Mouse (Mus musculus) midbrain, embryonic 11.5 days (tissue): ENCODE measurements around the gene Mafg. TPM values are rescaled to one million over a fixed set of nuclear protein-coding genes. Genes with fewer than 3 reads are reported as not detected.

ENCODE experiments used
- ATAC-seq: fragments of 200-750 bp; cut with Nextera tagmentation; 2 replicates; pipeline ENCODE4 v1.8.0; 2017; ENCODE audit warnings: moderate TSS enrichment, moderate library complexity; ENCODE audit not compliant: low FRiP score
- DNase-seq: peaks from one replicate; pipeline ENCODE4 v3.0.0; 2015; ENCODE audit warnings: low spot score; ENCODE audit errors: missing footprints
- H3K27ac ChIP-seq: fragments of 300-500 bp; sonication (generic); 2 replicates; pipeline ENCODE4 v1.5.1; 2014; ENCODE audit warnings: low read depth, low read length
- H3K27me3 ChIP-seq: fragments of 300-500 bp; sonication (generic); 2 replicates; pipeline ENCODE4 v1.6.1; 2014; ENCODE audit warnings: mild to moderate bottlenecking, low read length, moderate library complexity, mixed read lengths; ENCODE audit not compliant: control insufficient read depth, insufficient read depth
- H3K36me3 ChIP-seq: fragments of 300-500 bp; sonication (generic); 2 replicates; pipeline ENCODE4 v1.6.1; 2014; ENCODE audit warnings: mild to moderate bottlenecking, low read length, moderate library complexity, mixed read lengths; ENCODE audit not compliant: control insufficient read depth, insufficient read depth
- H3K4me1 ChIP-seq: fragments of 300-500 bp; sonication (generic); 2 replicates; pipeline ENCODE4 v1.6.1; 2014; ENCODE audit warnings: low read length; ENCODE audit not compliant: control insufficient read depth, insufficient read depth
- H3K4me2 ChIP-seq: fragments of 300-500 bp; sonication (generic); 2 replicates; pipeline ENCODE4 v1.6.1; 2014; ENCODE audit warnings: mild to moderate bottlenecking, moderate library complexity
- H3K4me3 ChIP-seq: fragments of 300-500 bp; sonication (generic); 2 replicates; pipeline ENCODE4 v1.5.1; 2014; ENCODE audit warnings: low read depth, low read length
- H3K9ac ChIP-seq: fragments of 300-500 bp; sonication (generic); 2 replicates; pipeline ENCODE4 v1.6.1; 2014; ENCODE audit warnings: low read length
- H3K9me3 ChIP-seq: fragments of 300-500 bp; sonication (generic); 2 replicates; pipeline ENCODE4 v1.6.1; 2016; ENCODE audit warnings: low read length; ENCODE audit not compliant: control insufficient read depth
- WGBS: fragments of 180-500 bp; shearing (Covaris S2); extraction: QIAGEN DNeasy Blood & Tissue Kit; methylation state at CpG from one replicate; pipeline ENCODE4 v1.1.7; 2014; 5-methylcytosine and 5-hydroxymethylcytosine counted together
- polyA plus RNA-seq: library from polyadenylated mRNA; unstranded; fragments of >200 nt; fragmentation: Nextera tagmentation; extraction: Ambion mirVana; gene quantifications from 2 replicates; pipeline ENCODE4 v1.2.1, GENCODE M21; 2014

The Mafg gene
- polyA plus RNA-seq, 1 experiment from 2014 or later = 19.7 TPM

DNA sequence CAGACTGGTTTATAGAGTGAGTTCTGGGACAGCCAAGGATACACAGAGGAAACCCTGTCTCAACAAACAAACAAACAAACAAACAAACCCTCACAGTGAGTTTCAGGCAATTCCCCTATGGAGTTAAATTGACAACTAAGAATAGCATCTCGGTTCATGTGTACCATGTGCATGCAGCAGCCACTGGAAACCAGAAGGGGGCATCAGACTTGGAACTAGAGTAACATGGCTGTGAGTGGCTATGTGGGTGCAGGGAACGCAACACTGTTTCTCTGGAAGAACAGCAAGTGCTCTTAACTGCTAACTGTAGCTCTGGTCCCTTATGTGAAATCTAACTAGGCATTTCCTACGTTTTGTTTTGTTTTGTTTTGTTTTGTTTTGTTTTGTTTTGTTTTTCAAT, 18.5 kb upstream of the Mafg start:
- Histone ChIP-seq H3K4me2 (no peak overlapping the region), H3K27me3 (0 out of 2 replicates have a peak, but pooled peaks cover 3% of the 10 kb centered on the region), H3K9me3 (no peaks in the 10 kb centered on the region), H3K36me3 (no peaks in the 10 kb centered on the region), H3K4me1 (peaks cover 4% of the 10 kb centered on the region), H3K4me3 (no peak overlapping the region), H3K27ac (no peak overlapping the region), H3K9ac (no peak overlapping the region)
- no peak for DNase-seq
- ATAC-seq = no peak
- WGBS = 67% methylated on average over 3 of the region's 3 CpGs

DNA sequence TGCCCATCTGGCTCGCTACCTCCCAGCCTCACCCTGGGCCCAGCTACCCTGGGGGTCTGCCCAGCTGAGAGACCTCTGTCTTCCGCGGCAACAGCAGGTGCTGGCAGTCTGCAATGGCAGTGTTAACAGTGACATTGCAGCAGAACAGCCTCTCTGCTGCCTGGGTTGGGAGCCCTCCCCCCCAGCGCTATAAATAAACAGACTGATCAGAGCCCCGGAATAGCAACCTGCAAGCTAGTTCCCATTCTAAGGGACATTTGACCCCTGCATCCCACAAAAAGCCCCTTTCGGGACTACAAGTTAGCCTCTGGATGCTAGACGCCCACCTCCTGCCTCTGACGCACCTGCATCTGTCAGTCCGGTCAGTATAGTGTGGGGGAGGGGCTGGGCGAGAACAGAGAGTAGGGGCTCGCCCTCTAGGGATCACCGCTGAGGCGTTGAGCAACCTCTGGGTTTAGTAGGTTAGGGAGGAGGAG, 14.6 kb upstream of the Mafg start, which contains the start of gene Myadml2:
Gene Myadml2, minus strand, starts transcription at position 158 of the 476 bp plus-strand sequence.
- Histone ChIP-seq H3K4me1 (peaks cover 5% of the 10 kb centered on the region), H3K4me3 (no peak within 1 kb of the TSS), H3K36me3 (no peaks in the 10 kb centered on the region), H3K9ac (peak within 1 kb of the TSS; percentile 2; the same call in 1 of the 2 replicates), H3K4me2 (peak within 1 kb of the TSS; percentile 28), H3K27me3 (0 out of 2 replicates have a peak, but pooled peaks cover 3% of the 10 kb centered on the region), H3K9me3 (no peaks in the 10 kb centered on the region), H3K27ac (no peak within 1 kb of the TSS)
- peak; percentile 93 for DNase-seq
- 7% methylated on average over 13 of the region's 13 CpGs for WGBS
- ATAC-seq = no peak

DNA sequence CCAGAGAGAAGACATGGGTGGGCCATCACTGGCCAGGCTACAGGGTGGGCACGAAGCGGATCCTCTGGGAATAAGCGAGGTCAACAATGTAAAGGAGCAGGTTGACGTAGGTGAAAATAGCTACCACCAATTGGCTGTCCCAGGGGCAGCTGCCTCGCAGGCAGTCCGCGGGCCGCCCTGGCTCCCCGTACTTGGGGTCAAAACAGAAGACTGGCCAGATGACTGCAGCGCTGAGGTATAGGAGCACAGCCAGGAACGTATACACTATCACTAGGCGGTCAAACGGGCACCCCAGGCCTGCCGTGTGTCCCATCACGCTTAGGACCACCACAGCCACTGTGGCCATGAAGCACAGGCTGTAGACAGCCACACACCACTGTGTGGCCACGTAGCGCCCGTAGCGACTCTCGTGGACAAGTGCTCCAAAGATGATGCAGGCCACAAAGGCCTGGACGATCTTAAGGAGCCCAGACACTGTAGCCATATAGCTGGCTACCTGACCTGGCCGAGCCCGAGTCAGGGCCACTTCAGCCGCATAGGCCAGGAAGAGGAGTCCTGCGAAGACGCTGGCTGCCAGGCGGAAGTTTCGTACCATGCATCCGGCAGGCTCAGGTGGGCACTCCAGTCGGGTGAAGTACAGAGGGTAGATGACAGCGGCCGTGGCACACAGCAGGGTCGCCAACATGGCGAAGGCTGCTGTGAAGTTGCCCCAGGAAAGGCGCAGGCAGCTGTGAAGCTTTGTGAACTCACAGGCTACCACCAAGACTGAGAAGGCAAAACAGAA, 13.8 kb upstream of the Mafg start:
- ATAC-seq (no peak), DNase-seq (no peak)
- Histone ChIP-seq H3K27ac (no peak overlapping the region), H3K36me3 (no peaks in the 10 kb centered on the region), H3K4me2 (no peak overlapping the region), H3K4me3 (no peak overlapping the region), H3K9ac (no peak overlapping the region), H3K9me3 (no peaks in the 10 kb centered on the region), H3K4me1 (peaks cover 9% of the 10 kb centered on the region), H3K27me3 (0 out of 2 replicates have a peak, but pooled peaks cover 3% of the 10 kb centered on the region)
- 77% methylated on average over 35 of the region's 35 CpGs for WGBS

DNA sequence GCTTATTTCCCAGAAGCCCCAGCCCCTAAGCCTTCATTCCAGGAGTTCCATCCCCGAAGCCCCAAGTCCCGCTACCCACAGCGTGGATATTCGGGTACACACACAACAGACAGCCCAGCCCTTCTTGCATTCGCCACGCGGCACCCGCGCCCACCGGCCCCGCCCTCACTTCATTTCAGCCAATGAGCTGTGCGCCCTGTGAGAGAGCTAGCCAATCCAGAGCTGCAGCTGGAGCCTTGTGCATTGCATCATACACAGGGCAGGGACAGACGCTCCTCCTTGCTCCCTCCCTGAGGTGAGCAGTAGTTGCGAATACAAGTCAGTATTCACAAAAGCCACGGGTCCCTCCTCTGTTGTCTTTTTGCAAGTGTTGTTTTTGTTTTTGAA, 10.2 kb upstream of the Mafg start, which contains the start of gene Pycr1:
Gene Pycr1, minus strand, starts transcription at position 169 of the 387 bp plus-strand sequence.
- DNase-seq (peak; percentile 98), ATAC-seq (peak; percentile 100)
- Histone ChIP-seq H3K36me3 (no peaks in the 10 kb centered on the region), H3K4me1 (peaks cover 9% of the 10 kb centered on the region), H3K9ac (peak within 1 kb of the TSS; percentile 79), H3K4me2 (peak within 1 kb of the TSS; percentile 89), H3K27me3 (0 out of 2 replicates have a peak, but pooled peaks cover 3% of the 10 kb centered on the region), H3K9me3 (no peaks in the 10 kb centered on the region), H3K27ac (no peak within 1 kb of the TSS), H3K4me3 (peak within 1 kb of the TSS; percentile 36)
- under 1% methylated on average over 15 of the region's 15 CpGs for WGBS

DNA sequence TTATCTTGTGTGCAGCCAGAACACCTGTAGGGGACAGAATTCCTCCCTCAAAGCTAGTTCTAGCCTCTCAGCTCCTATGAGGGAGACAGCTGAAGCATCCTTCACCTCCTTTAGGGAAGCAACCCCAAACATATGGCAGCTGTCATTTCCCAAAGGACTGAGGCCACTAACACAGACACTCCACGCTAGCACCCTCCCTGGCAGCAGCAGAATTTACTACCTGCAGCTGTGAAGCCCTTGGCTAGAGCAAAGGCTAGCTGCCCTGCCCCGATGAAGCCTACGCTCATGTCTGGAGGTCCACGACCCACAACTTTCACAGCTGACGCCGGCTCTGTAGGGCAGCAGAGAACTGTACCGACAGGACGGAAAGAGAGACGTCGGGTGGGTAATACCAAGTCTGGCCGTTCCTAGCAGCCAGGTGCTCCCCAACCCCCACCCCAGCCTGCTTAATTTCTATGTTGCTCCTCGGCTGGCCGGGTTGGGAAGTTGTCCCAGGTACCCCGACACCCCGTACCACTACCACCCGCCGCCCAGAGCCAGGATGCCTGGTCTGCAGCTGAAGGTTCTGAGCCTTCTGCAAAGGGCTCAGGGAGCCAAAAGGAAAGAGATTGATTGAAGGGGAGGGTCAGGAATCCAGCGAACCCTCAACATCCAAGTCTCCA, 9.7 kb upstream of the Mafg start:
- peak overlapping the region; percentile 79 for H3K9ac ChIP-seq
- no peaks in the 10 kb centered on the region for H3K36me3 ChIP-seq
- H3K4me1 ChIP-seq = peaks cover 6% of the 10 kb centered on the region
- DNase-seq = no peak
- peak; percentile 64 for ATAC-seq
- H3K4me2 ChIP-seq = peak overlapping the region; percentile 89
- 4% methylated on average over 18 of the region's 18 CpGs for WGBS
- H3K27me3 ChIP-seq = 0 out of 2 replicates have a peak, but pooled peaks cover 3% of the 10 kb centered on the region
- no peaks in the 10 kb centered on the region for H3K9me3 ChIP-seq
- no peak overlapping the region for H3K27ac ChIP-seq
- H3K4me3 ChIP-seq = peak overlapping the region; percentile 36

DNA sequence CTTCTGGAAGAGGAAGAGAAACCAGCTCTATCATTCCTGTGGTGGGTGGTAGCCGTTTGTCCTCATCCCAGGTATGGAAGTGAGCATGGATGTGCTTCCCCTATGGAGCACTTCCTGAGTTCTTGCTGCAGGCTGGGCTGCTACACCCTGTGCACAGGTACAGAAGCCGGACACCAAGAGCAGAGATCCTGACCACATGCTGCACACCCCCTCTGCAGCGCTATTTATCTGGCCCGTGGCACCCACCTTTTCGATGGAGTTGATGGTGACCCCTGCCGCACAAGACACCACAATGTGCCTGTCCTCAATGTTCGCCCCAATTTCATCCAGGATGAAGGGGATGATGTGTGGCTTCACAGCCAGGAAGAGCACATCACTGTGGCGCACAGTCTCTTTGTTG, 8.5 kb upstream of the Mafg start:
- 90% methylated on average over 8 of the region's 8 CpGs for WGBS
- Histone ChIP-seq H3K4me3 (no peak overlapping the region), H3K27me3 (no peaks in the 10 kb centered on the region), H3K4me1 (peaks cover 5% of the 10 kb centered on the region), H3K9ac (no peak overlapping the region), H3K9me3 (no peaks in the 10 kb centered on the region), H3K27ac (no peak overlapping the region), H3K4me2 (no peak overlapping the region), H3K36me3 (no peaks in the 10 kb centered on the region)
- ATAC-seq = no peak
- DNase-seq = no peak

DNA sequence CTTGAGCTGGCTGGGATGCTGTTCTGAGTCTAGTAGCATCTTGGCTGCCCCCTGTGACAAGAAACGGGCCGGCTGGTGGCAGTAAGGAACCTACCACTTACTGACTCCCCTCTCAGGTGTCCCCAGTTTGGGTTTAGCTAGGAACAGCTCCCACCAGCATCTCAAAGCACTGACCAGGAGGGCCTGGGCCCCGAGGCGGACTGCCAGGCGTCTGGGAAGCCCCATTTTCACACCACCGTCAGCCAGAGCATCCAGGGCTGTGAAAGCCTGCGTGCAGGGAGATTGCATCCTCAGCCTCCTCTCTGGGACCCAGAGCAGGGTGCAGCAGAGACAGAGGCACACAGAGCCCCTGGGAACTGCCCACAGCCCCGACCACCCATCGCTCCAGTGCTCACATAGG, 7.9 kb upstream of the Mafg start:
- ATAC-seq (no peak), DNase-seq (no peak)
- Histone ChIP-seq H3K27ac (no peak overlapping the region), H3K36me3 (no peaks in the 10 kb centered on the region), H3K4me1 (peaks cover 5% of the 10 kb centered on the region), H3K4me2 (no peak overlapping the region), H3K4me3 (no peak overlapping the region), H3K9ac (no peak overlapping the region), H3K27me3 (no peaks in the 10 kb centered on the region), H3K9me3 (no peaks in the 10 kb centered on the region)
- WGBS = 71% methylated on average over 9 of the region's 9 CpGs

DNA sequence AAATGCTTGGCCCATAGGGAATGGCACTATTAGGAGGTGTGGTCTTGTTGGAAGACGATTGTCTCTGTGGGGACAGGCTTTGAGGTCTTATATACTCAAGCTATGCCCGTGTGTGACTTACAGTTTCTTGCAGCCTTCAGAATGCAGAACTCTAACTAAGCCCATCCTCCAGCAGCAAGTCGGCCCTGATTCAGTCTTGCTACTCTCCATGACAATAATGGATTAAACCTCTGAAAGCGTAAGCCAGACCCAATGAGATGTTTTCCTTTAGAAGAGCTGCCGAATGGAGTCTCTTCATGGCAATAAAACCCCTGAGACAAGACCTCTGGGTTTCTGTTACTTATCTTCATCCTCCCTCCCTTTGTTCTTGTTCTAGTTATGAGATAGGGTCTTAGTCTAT, 1.4 kb upstream of the Mafg start:
- no peak overlapping the region for H3K4me3 ChIP-seq
- WGBS = 69% methylated on average over 5 of the region's 5 CpGs
- DNase-seq = peak; percentile 80
- no peak overlapping the region for H3K27ac ChIP-seq
- ATAC-seq = no peak
- no peaks in the 10 kb centered on the region for H3K36me3 ChIP-seq
- H3K9me3 ChIP-seq = no peaks in the 10 kb centered on the region
- H3K4me2 ChIP-seq = no peak overlapping the region
- H3K9ac ChIP-seq = no peak overlapping the region
- peaks cover 23% of the 10 kb centered on the region for H3K4me1 ChIP-seq
- H3K27me3 ChIP-seq = no peaks in the 10 kb centered on the region
